Mouse (Mus musculus): Measurements from ENCODE around the gene Efcab14.

- TF ChIP-seq CTCF (IDR thresholded peaks at IDR 0.05; ENCODE audit: low read depth, low read length), result no peak
- no peak for TF ChIP-seq POLR2A (IDR thresholded peaks at IDR 0.05; ENCODE audit: borderline replicate concordance, low read depth, low read length)
Measured at GRCm38 (mm10) chr4:115728721-115729120, 8.8 kb upstream of the Efcab14 start.
